Mouse (Mus musculus) heart, adult 2 months (tissue): Measurements from ENCODE around the gene Inpp5b. TPM values are rescaled to one million over a fixed set of nuclear protein-coding genes. Genes with fewer than 3 reads are reported as not detected.

ENCODE experiments used
- DNase-seq, 2 experiments: peaks; one replicate each; pipeline ENCODE4 v3.0.0; 2021
- H3K27ac ChIP-seq: fragments of 200-600 bp; 2 replicates; pipeline ENCODE4 v1.8.1; 2022
- H3K27me3 ChIP-seq: fragments of 200-500 bp; 2 replicates; pipeline ENCODE4 v1.6.1; 2012; ENCODE audit warnings: mild to moderate bottlenecking, low read length, inconsistent platforms, mixed read lengths; ENCODE audit not compliant: control insufficient read depth, insufficient read depth
- H3K36me3 ChIP-seq: fragments of 200-500 bp; 2 replicates; pipeline ENCODE4 v1.6.1; 2012; ENCODE audit warnings: low read length, inconsistent platforms; ENCODE audit not compliant: control insufficient read depth, insufficient read depth
- H3K4me1 ChIP-seq: fragments of 200-500 bp; 2 replicates; pipeline ENCODE4 v1.6.1; 2011; ENCODE audit warnings: low read length; ENCODE audit not compliant: control insufficient read depth, insufficient read depth
- H3K4me3 ChIP-seq: fragments of 200-600 bp; 2 replicates; pipeline ENCODE4 v1.8.1; 2022
- H3K79me2 ChIP-seq: fragments of 200-500 bp; replicated peaks from 2 replicates; pipeline ENCODE4 v1.6.1; 2012; ENCODE audit warnings: mild to moderate bottlenecking, inconsistent platforms, low read length, moderate library complexity, mixed read lengths; ENCODE audit not compliant: control insufficient read depth, insufficient read depth
- H3K9ac ChIP-seq: fragments of 200-500 bp; 2 replicates; pipeline ENCODE4 v1.6.1; 2012; ENCODE audit warnings: low read depth, mild to moderate bottlenecking, control low read depth, inconsistent platforms, low read length, mixed read lengths
- CTCF ChIP-seq: fragments of 200-600 bp; IDR thresholded peaks from 2 replicates; pipeline ENCODE4 v1.8.1; 2022; ENCODE audit warnings: antibody characterized with exemption, mild to moderate bottlenecking, moderate library complexity
- EP300 ChIP-seq: fragments of 200-500 bp; IDR thresholded peaks from 2 replicates; pipeline ENCODE4 v1.6.1; 2011; ENCODE audit warnings: low read depth, low read length, control low read depth; ENCODE audit not compliant: insufficient read depth
- POLR2A ChIP-seq: fragments of 200-500 bp; IDR thresholded peaks from 2 replicates; pipeline ENCODE4 v1.6.1; 2011; ENCODE audit warnings: mild to moderate bottlenecking, low read depth, low read length, control low read depth; ENCODE audit not compliant: insufficient read depth
- WGBS: fragments of 180-500 bp; shearing (Covaris S2); methylation state at CpG from one replicate; pipeline ENCODE4 v1.1.7; 2018; 5-methylcytosine and 5-hydroxymethylcytosine counted together
- intact Hi-C: fragments of 180-260 bp; cut with DNase I; formaldehyde crosslinking; loops from one replicate; pipeline ENCODE4 v1.15.1; 2025
- polyA plus RNA-seq: library from polyadenylated mRNA; depleted of rRNA; stranded (reverse); fragments of >200 nt; gene quantifications from 2 replicates; pipeline ENCODE4 v1.2.3, GENCODE M21; 2012
- total RNA-seq, 2 experiments: library from RNA; stranded (reverse); gene quantifications; 2 replicates each; pipeline ENCODE4 v1.2.3; 2021

The Inpp5b gene
- total and polyA plus RNA-seq, 3 experiments = 8.0 to 17.8 (median 8.2) TPM

DNA sequence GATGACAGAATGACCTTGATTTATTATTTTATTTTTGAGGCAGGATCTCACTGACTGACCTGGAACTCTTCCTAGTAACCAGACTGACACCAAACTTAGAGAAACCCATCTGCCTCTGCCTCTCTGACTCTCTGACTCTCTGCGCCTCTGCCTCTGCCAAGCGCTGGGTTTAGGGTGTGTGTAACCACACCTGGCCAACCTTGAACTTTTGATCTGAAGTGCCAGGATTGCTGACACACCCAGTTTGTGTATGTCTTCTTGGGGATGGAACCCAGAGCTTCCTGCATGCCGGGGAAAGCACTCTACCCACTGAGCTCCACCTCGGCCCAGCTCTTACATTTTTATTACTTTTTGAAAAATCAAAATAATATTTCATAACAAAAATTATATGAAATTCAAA, 77.2 kb downstream of the Inpp5b start:
- Histone ChIP-seq H3K4me1 (peaks cover 7% of the 10 kb centered on the region; the same call in 1 of the 2 replicates), H3K27ac (no peak overlapping the region), H3K4me3 (no peak overlapping the region), H3K27me3 (no peaks in the 10 kb centered on the region), H3K36me3 (no peaks in the 10 kb centered on the region), H3K9ac (no peak overlapping the region), H3K79me2 (peaks cover 4% of the 10 kb centered on the region; the same call in 1 of the 2 replicates)
- intact Hi-C loops = no loop called here
- no peak for DNase-seq
- WGBS = 89% methylated on average over 4 of the region's 4 CpGs
- TF ChIP-seq CTCF (no peak), POLR2A (no peak), EP300 (no peak)

- H3K36me3 ChIP-seq = no peaks in the 10 kb centered on the region
- H3K79me2 ChIP-seq = peaks cover 4% of the 10 kb centered on the region; the same call in 1 of the 2 replicates
- 86% methylated on average over 6 of the region's 6 CpGs for WGBS
- DNase-seq = no peak
- H3K4me1 ChIP-seq = no peaks in the 10 kb centered on the region
- TF ChIP-seq CTCF (no peak), EP300 (no peak), POLR2A (no peak)
- no peaks in the 10 kb centered on the region for H3K27me3 ChIP-seq
- no peak overlapping the region for H3K4me3 ChIP-seq
- intact Hi-C loops = no loop called here
- H3K27ac ChIP-seq = no peak overlapping the region
- H3K9ac ChIP-seq = no peak overlapping the region
Observed at GRCm38 (mm10) chr4:124824967-124825366, 83.3 kb downstream of the Inpp5b start.

DNA sequence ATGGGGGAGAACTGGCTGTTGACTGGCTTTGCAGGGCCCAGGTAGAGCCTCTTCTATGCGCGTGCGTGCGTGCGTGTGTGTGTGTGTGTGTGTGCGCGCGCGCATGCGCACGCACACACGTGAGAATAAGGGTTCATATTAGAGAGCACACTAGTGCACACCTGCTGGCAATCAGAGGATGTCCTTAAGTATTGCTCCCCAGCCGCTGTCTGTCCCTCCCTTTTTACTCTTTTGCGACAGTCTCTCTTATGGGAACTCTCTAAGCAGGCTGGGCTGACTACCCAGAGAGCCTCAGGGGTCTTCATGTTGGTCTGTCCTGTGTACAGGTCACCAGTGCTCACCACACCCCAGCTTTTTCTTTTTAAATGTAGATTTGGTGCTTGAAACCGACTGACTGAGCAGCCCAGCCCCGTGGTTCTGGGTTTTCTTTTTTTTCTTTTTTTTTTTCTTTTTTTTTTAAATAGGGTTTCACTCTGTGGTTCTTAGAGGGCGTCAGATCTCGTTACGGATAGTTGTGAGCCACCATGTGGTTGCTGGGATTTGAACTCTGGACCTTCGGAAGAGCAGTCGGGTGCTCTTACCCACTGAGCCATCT, 83.8 kb downstream of the Inpp5b start:
- DNase-seq = no peak
- WGBS = 96% methylated on average over 21 of the region's 21 CpGs

DNA sequence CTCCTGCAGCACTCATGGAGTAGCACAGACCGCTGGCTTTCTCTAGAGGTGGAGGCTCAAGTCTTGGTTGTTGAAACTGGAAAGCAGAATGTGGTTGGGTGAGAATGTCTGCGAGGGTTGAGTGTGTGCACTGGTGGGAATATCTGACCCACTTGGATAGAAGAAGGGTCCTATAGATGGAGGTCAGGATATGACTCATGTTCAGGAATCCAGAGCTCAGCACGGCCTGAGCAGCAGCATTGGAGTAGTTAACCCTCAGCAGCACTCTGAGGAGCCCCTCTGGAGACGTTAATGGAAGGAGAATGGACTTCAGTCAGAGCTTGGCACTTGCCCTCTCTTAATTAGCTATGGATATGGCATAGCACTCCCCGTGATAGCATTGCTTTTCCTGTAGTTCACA, 88.0 kb downstream of the Inpp5b start:
- no peak for DNase-seq
- 47% methylated on average over 5 of the region's 5 CpGs for WGBS
- intact Hi-C loops = no loop called here
- no peak overlapping the region for H3K9ac ChIP-seq
- H3K79me2 ChIP-seq = no peaks in the 10 kb centered on the region
- H3K27ac ChIP-seq = no peak overlapping the region
- H3K36me3 ChIP-seq = no peaks in the 10 kb centered on the region
- TF ChIP-seq CTCF = no peak
- no peak for TF ChIP-seq POLR2A
- TF ChIP-seq EP300 = no peak
- H3K4me3 ChIP-seq = no peak overlapping the region
- H3K4me1 ChIP-seq = no peaks in the 10 kb centered on the region
- H3K27me3 ChIP-seq = no peaks in the 10 kb centered on the region

More for the DNA sequence above, 83.8 kb downstream of the Inpp5b start:
- no peak for TF ChIP-seq EP300
- no peaks in the 10 kb centered on the region for H3K4me1 ChIP-seq
- H3K4me3 ChIP-seq = no peak overlapping the region
- no peak overlapping the region for H3K27ac ChIP-seq
- no peak overlapping the region for H3K9ac ChIP-seq
- no peaks in the 10 kb centered on the region for H3K79me2 ChIP-seq
- H3K36me3 ChIP-seq = no peaks in the 10 kb centered on the region
- intact Hi-C loops = no loop called here
- no peaks in the 10 kb centered on the region for H3K27me3 ChIP-seq

GRCm38 (mm10) chr4:124832796-124833195, 91.1 kb downstream of the Inpp5b start:
- TF ChIP-seq POLR2A (no peak), EP300 (no peak), CTCF (no peak)

DNA sequence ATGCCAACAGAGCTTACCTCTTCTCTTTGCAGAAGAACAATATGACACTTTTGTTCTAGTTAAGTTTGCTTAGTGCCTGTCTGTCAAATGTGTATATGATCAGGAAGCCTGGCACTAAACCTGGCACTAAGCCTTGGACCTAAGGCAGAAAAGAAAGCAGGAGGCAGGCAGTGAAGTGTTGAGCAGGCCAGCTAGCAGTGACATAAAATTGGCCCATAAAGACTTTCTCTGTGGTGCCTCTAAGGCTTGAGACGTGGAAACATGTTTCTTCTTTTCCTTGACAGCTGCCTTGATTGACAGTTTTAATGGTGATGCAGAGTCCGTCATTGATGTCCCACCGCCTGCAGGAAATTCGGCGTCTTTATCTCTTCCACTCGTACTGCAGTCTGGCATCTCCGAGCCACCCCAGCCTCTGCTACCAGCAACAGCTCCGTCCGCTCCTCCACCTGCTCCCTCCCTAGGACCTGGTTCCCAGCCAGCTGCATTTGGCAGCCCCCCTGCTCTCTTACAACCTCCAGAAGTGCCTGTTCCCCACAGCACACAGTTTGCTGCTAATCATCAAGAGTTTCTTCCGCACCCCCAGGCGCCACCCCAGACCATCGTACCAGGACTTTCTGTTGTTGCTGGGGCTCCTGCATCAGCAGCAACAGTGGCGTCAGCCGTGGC, 96.5 kb downstream of the Inpp5b start:
- no peaks in the 10 kb centered on the region for H3K27me3 ChIP-seq
- H3K4me1 ChIP-seq = no peaks in the 10 kb centered on the region
- no peak for TF ChIP-seq POLR2A
- TF ChIP-seq CTCF = no peak
- TF ChIP-seq EP300 = no peak
- H3K9ac ChIP-seq = no peak overlapping the region
- no peaks in the 10 kb centered on the region for H3K36me3 ChIP-seq
- no peak for DNase-seq
- H3K4me3 ChIP-seq = no peak overlapping the region
- H3K27ac ChIP-seq = no peak overlapping the region
- intact Hi-C loops = no loop called here
- WGBS = 79% methylated on average over 14 of the region's 14 CpGs
- no peaks in the 10 kb centered on the region for H3K79me2 ChIP-seq

More at GRCm38 (mm10) chr4:124832796-124833195, 91.1 kb downstream of the Inpp5b start:
- no peak overlapping the region for H3K27ac ChIP-seq
- intact Hi-C loops = no loop called here
- no peaks in the 10 kb centered on the region for H3K79me2 ChIP-seq
- no peaks in the 10 kb centered on the region for H3K27me3 ChIP-seq
- no peak overlapping the region for H3K9ac ChIP-seq
- DNase-seq = no peak
- no peak overlapping the region for H3K4me3 ChIP-seq
- no peaks in the 10 kb centered on the region for H3K36me3 ChIP-seq
- no peaks in the 10 kb centered on the region for H3K4me1 ChIP-seq
- 93% methylated on average over 10 of the region's 10 CpGs for WGBS
